Mouse (Mus musculus): ENCODE measurements around the gene Mre11a.

GRCm38 (mm10) chr9:14859868-14860639 is 75.6 kb downstream of the Mre11a start, which contains the start of gene Gpr83:
- no peak for TF ChIP-seq CTCF (IDR thresholded peaks at IDR 0.05; ENCODE audit: control insufficient read depth, insufficient read depth, low read length)
- TF ChIP-seq POLR2A (IDR thresholded peaks at IDR 0.05; ENCODE audit: borderline replicate concordance, control insufficient read depth, low read depth, low read length), result no peak
